Mouse (Mus musculus): ENCODE data around the gene Cog8.

DNA sequence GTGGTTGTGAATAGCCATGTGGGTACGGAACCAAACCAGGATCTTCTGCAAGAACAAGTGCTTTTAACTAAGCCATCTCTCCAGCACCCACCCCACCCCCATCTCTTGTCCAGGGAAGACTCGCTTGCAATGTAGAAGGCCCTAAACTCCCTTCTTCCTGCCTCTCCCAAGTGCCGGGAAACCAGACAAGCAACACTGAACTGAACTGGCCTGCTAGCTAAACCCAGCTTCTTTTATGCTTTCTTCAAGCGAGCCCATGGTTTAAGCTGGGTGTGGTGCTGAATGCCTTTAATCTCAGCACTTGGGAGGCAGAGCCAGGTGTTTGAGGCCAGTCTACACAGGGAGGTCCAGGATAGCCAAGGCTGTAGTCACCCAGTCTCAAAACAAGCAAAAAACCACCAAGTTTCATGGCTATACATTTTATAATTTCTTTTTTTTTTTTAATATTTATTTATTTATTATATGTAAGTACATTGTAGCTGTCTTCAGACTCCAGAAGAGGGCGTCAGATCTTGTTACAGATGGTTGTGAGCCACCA lies 32.1 kb upstream of the Cog8 start:
- TF ChIP-seq CTCF (IDR thresholded peaks at IDR 0.05 in 2 of 3, conservative IDR thresholded peaks at IDR 0.05 in 1 of 3; ENCODE audit: control insufficient read depth in 1 of 3, insufficient read depth in 1 of 3, low read depth in 2 of 3, low read length in 3 of 3, poor library complexity in 1 of 3, severe bottlenecking in 1 of 3) = no peak
- no peak for TF ChIP-seq BHLHE40 (IDR thresholded peaks at IDR 0.05; ENCODE audit: borderline replicate concordance, low read depth, low read length)
- TF ChIP-seq MEF2A (IDR thresholded peaks at IDR 0.05; ENCODE audit: extremely low read depth, insufficient replicate concordance, low read depth, low read length, poor library complexity, severe bottlenecking) = no peak
- no peak for TF ChIP-seq NELFE (IDR thresholded peaks at IDR 0.05; ENCODE audit: low read depth, low read length)
- no peak for TF ChIP-seq POLR2A (IDR thresholded peaks at IDR 0.05; ENCODE audit: control insufficient read depth in 1 of 2, insufficient read depth in 1 of 2, low read depth in 1 of 2, low read length in 2 of 2, poor library complexity in 1 of 2)
- no peak for TF ChIP-seq MAFK (IDR thresholded peaks at IDR 0.05; ENCODE audit: borderline replicate concordance, low read depth, low read length)
- no peak for TF ChIP-seq MYB (IDR thresholded peaks at IDR 0.05; ENCODE audit: low read depth, low read length)
- TF ChIP-seq MYC (IDR thresholded peaks at IDR 0.05; ENCODE audit: low read depth, low read length) = no peak
- no peak for TF ChIP-seq MAX (IDR thresholded peaks at IDR 0.05; ENCODE audit: low read length)
- no peak for TF ChIP-seq HCFC1 (IDR thresholded peaks at IDR 0.05; ENCODE audit: low read depth, low read length)
- TF ChIP-seq ZKSCAN1 (IDR thresholded peaks at IDR 0.05; ENCODE audit: low read depth, low read length) = no peak
- TF ChIP-seq EP300 (IDR thresholded peaks at IDR 0.05; ENCODE audit: low read depth in 1 of 2, low read length in 2 of 2) = no peak
- TF ChIP-seq ZC3H11A (IDR thresholded peaks at IDR 0.05; ENCODE audit: low read depth, low read length) = no peak
- no peak for TF ChIP-seq CHD1 (IDR thresholded peaks at IDR 0.05; ENCODE audit: low read depth, low read length)

Measured in MEL (cell line).